Mouse (Mus musculus) kidney, embryonic 14.5 days (tissue): ENCODE measurements at regions not wholly inside any gene's neighbourhood (a gene's known extent, or its start where the extent isn't known, plus 50 kb on each side); places are given as distances from the start of the nearest gene placed in this dataset.

Experiments
- ATAC-seq: fragments of 200-750 bp; cut with Nextera tagmentation; 2 replicates; pipeline ENCODE4 v1.8.0; 2017; ENCODE audit warnings: moderate number of reproducible peaks, mild to moderate bottlenecking, moderate TSS enrichment, moderate library complexity; ENCODE audit not compliant: low FRiP score, low TSS enrichment
- H3K27ac ChIP-seq: fragments of 300-500 bp; sonication (generic); 2 replicates; pipeline ENCODE4 v1.5.1; 2014; ENCODE audit warnings: low read depth, mild to moderate bottlenecking, low read length, moderate library complexity, mixed read lengths
- H3K27me3 ChIP-seq: fragments of 300-500 bp; sonication (generic); 2 replicates; pipeline ENCODE4 v1.6.1; 2014; ENCODE audit warnings: mild to moderate bottlenecking, low read length; ENCODE audit not compliant: control insufficient read depth, insufficient read depth
- H3K36me3 ChIP-seq: fragments of 300-500 bp; sonication (generic); 2 replicates; pipeline ENCODE4 v1.6.1; 2014; ENCODE audit warnings: low read length, mixed read lengths; ENCODE audit not compliant: control insufficient read depth, insufficient read depth
- H3K4me1 ChIP-seq: fragments of 300-500 bp; sonication (generic); 2 replicates; pipeline ENCODE4 v1.6.1; 2014; ENCODE audit warnings: low read length, mixed read lengths; ENCODE audit not compliant: control insufficient read depth, insufficient read depth
- H3K4me2 ChIP-seq: fragments of 300-500 bp; sonication (generic); replicated peaks from 2 replicates; pipeline ENCODE4 v1.6.1; 2014; ENCODE audit warnings: low read depth, mild to moderate bottlenecking, low read length
- H3K4me3 ChIP-seq: fragments of 300-500 bp; sonication (generic); 2 replicates; pipeline ENCODE4 v1.5.1; 2014; ENCODE audit warnings: mild to moderate bottlenecking, low read length
- H3K9ac ChIP-seq: fragments of 300-500 bp; sonication (generic); 2 replicates; pipeline ENCODE4 v1.6.1; 2014; ENCODE audit warnings: low read depth, mild to moderate bottlenecking, low read length, moderate library complexity
- H3K9me3 ChIP-seq: fragments of 300-500 bp; sonication (generic); 2 replicates; pipeline ENCODE4 v1.6.1; 2016; ENCODE audit warnings: low read length; ENCODE audit not compliant: control insufficient read depth
- WGBS: fragments of 180-500 bp; shearing (Covaris S2); extraction: QIAGEN DNeasy Blood & Tissue Kit; methylation state at CpG from one replicate; pipeline ENCODE4 v1.1.7; 2014; 5-methylcytosine and 5-hydroxymethylcytosine counted together

DNA sequence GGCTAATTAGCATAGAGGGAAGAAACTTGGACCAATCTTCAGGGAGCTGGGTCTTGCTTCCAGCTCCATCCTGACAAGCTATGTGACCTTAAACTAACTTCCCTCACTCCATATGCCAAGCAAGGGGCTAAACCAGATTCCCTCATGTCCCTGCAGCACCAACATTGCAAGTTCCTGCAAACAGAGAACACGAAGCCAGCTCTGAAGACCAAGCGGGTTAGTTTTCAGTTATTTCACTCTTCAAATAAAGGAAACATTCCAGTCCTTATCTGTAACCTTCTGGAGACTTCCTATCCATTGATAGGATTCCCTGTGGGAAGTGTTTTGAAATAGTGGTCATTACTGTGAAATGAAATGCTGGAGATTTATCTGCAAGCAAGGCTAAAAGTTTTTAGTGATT, 64.4 kb upstream of the Tspan2 start:
- ATAC-seq, result no peak
- 84% methylated on average over 2 of the region's 2 CpGs for WGBS
- Histone ChIP-seq H3K9me3 (no peaks in the 10 kb centered on the region), H3K9ac (no peak overlapping the region), H3K4me3 (no peak overlapping the region), H3K4me1 (no peaks in the 10 kb centered on the region), H3K27me3 (no peaks in the 10 kb centered on the region), H3K36me3 (no peaks in the 10 kb centered on the region), H3K27ac (no peak overlapping the region), H3K4me2 (no peak overlapping the region)

DNA sequence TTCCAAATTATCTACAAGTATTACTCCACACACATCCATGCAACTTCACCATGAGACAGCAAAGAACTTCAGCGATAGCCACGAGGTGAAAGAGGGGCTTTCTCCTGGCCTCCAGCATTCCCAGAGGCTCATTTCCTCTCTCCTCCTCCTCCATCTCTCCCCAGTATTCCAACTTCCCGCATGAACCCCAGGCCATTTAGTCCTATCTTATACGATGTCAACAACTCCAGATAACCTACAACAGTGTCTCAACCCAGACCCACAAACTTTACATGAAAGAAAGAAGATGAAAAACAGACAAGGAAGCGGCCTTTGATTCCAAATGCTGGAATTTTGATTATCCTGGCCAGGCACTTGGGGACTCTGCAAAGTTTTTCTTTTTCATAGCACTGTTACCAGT, 63.8 kb upstream of the Tspan2 start:
- Histone ChIP-seq H3K36me3 (no peaks in the 10 kb centered on the region), H3K9me3 (no peaks in the 10 kb centered on the region), H3K4me1 (no peaks in the 10 kb centered on the region), H3K4me3 (no peak overlapping the region), H3K4me2 (no peak overlapping the region), H3K27ac (no peak overlapping the region), H3K9ac (no peak overlapping the region), H3K27me3 (no peaks in the 10 kb centered on the region)
- no peak for ATAC-seq
- WGBS, result 75% methylated on average over 5 of the region's 5 CpGs

- H3K36me3 ChIP-seq, result no peaks in the 10 kb centered on the region
- H3K4me3 ChIP-seq, result no peak overlapping the region
- no peak overlapping the region for H3K27ac ChIP-seq
- H3K4me1 ChIP-seq, result no peaks in the 10 kb centered on the region
- H3K9ac ChIP-seq, result no peak overlapping the region
- 95% methylated on average over 5 of the region's 5 CpGs for WGBS
- no peak overlapping the region for H3K4me2 ChIP-seq
- ATAC-seq, result no peak
- no peaks in the 10 kb centered on the region for H3K27me3 ChIP-seq
- H3K9me3 ChIP-seq, result no peaks in the 10 kb centered on the region
These were observed 63.4 kb upstream of the Tspan2 start for GRCm38 (mm10) chr3:102670972-102671371.

DNA sequence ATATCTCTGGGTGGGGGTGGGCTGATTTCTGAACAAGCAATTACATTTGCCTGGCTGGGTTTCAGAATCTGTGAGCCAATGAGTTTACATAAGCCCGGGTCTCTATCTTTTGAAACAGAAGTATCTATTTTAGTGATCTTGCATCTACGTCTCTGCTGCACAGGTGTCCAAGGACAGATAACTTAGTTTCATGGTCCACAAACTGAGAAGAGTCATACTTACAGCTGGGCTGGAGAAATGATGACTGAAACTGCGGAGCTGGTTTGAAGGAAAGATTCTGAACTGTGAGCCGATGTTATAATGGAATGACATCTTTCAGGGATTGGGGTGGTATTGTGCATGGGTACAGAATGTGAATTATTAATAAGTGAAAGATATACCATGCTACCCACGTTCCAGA, 60.8 kb upstream of the Tspan2 start:
- ATAC-seq, result no peak
- no peaks in the 10 kb centered on the region for H3K27me3 ChIP-seq
- H3K36me3 ChIP-seq, result no peaks in the 10 kb centered on the region
- H3K4me2 ChIP-seq, result no peak overlapping the region
- H3K27ac ChIP-seq, result no peak overlapping the region
- no peak overlapping the region for H3K4me3 ChIP-seq
- H3K9me3 ChIP-seq, result no peaks in the 10 kb centered on the region
- H3K9ac ChIP-seq, result no peak overlapping the region
- H3K4me1 ChIP-seq, result no peaks in the 10 kb centered on the region
- 80% methylated on average over 5 of the region's 5 CpGs for WGBS

- Histone ChIP-seq H3K4me3 (no peak overlapping the region), H3K4me2 (no peak overlapping the region), H3K9ac (no peak overlapping the region), H3K9me3 (no peaks in the 10 kb centered on the region), H3K4me1 (no peaks in the 10 kb centered on the region), H3K36me3 (no peaks in the 10 kb centered on the region), H3K27ac (no peak overlapping the region), H3K27me3 (no peaks in the 10 kb centered on the region)
- no peak for ATAC-seq
- WGBS, result 21% methylated on average over 2 of the region's 2 CpGs
These were observed 60.3 kb upstream of the Tspan2 start for GRCm38 (mm10) chr3:102674068-102674467.

GRCm38 (mm10) chr3:102676946-102677534, 57.3 kb upstream of the Tspan2 start:
- 79% methylated on average over 7 of the region's 7 CpGs for WGBS
- ATAC-seq, result no peak
- Histone ChIP-seq H3K9ac (no peak overlapping the region), H3K36me3 (no peaks in the 10 kb centered on the region), H3K9me3 (no peaks in the 10 kb centered on the region), H3K27ac (no peak overlapping the region), H3K27me3 (no peaks in the 10 kb centered on the region), H3K4me3 (no peak overlapping the region), H3K4me2 (no peak overlapping the region), H3K4me1 (no peaks in the 10 kb centered on the region)

GRCm38 (mm10) chr3:102678516-102678915, 55.8 kb upstream of the Tspan2 start:
- H3K9me3 ChIP-seq, result no peaks in the 10 kb centered on the region
- no peaks in the 10 kb centered on the region for H3K27me3 ChIP-seq
- ATAC-seq, result peak; percentile 68; the same call in 1 of the 2 replicates
- H3K9ac ChIP-seq, result no peak overlapping the region
- H3K27ac ChIP-seq, result no peak overlapping the region
- no peaks in the 10 kb centered on the region for H3K4me1 ChIP-seq
- 66% methylated on average over 1 of the region's 1 CpGs for WGBS
- no peak overlapping the region for H3K4me3 ChIP-seq
- no peaks in the 10 kb centered on the region for H3K36me3 ChIP-seq
- H3K4me2 ChIP-seq, result no peak overlapping the region

DNA sequence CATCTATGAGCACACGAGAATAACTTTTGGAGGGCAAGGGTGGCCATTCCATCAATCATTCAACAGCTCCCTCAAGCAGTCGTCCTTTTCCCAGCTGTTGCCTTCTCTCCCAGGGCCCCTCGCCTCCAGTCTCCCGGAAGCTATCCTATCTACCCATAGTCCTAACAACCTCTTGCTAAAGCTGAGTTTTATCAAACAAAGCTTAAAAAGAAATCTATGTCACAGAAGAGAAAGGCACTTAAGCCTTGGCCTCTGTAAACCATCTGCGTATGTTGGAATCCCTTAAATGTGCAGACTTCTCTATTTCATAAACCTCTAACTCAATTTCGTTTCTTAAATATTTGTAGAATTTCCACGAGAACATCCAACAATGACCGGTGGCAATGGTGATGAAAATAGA, 51.9 kb upstream of the Tspan2 start:
- no peak overlapping the region for H3K27ac ChIP-seq
- no peak overlapping the region for H3K4me3 ChIP-seq
- ATAC-seq, result no peak
- no peaks in the 10 kb centered on the region for H3K9me3 ChIP-seq
- no peak overlapping the region for H3K4me2 ChIP-seq
- H3K36me3 ChIP-seq, result no peaks in the 10 kb centered on the region
- H3K9ac ChIP-seq, result no peak overlapping the region
- WGBS, result 80% methylated on average over 8 of the region's 8 CpGs
- no peaks in the 10 kb centered on the region for H3K4me1 ChIP-seq
- no peaks in the 10 kb centered on the region for H3K27me3 ChIP-seq

- Histone ChIP-seq H3K9ac (no peak overlapping the region), H3K27ac (no peak overlapping the region), H3K36me3 (no peaks in the 10 kb centered on the region), H3K27me3 (no peaks in the 10 kb centered on the region), H3K4me1 (no peaks in the 10 kb centered on the region), H3K9me3 (no peaks in the 10 kb centered on the region), H3K4me2 (no peak overlapping the region), H3K4me3 (no peak overlapping the region)
- ATAC-seq, result no peak
- WGBS, result 86% methylated on average over 10 of the region's 10 CpGs
These were observed 50.8 kb upstream of the Tspan2 start for GRCm38 (mm10) chr3:102683541-102683940.
